Mouse (Mus musculus): ENCODE results near the gene Desi1. TPM values are rescaled to one million over a fixed set of nuclear protein-coding genes. Genes with fewer than 3 reads are reported as not detected.
A peak's percentile ranks its signal among the peaks of the same experiment; 100 is the strongest.

Gene Desi1
- polyA plus RNA-seq, 1 experiment from 2014 or later, result 27.5 TPM

- H3K9me3 ChIP-seq, result no peaks in the 10 kb centered on the region
- no peak overlapping the region for H3K4me3 ChIP-seq
- DNase-seq (ENCODE audit: low spot score), result no peak
- 96% methylated on average over 7 of the region's 7 CpGs for WGBS
- H3K36me3 ChIP-seq, result peaks cover 34% of the 10 kb centered on the region
- no peak overlapping the region for H3K27ac ChIP-seq
- H3K27me3 ChIP-seq (ENCODE audit: insufficient read depth, poor library complexity, severe bottlenecking), result peaks cover 3% of the 10 kb centered on the region; the same call in 1 of the 2 replicates
- H3K4me1 ChIP-seq, result peaks cover 13% of the 10 kb centered on the region
These were observed 10.6 kb upstream of the Desi1 start for GRCm38 (mm10) chr15:82044166-82044784.

DNA sequence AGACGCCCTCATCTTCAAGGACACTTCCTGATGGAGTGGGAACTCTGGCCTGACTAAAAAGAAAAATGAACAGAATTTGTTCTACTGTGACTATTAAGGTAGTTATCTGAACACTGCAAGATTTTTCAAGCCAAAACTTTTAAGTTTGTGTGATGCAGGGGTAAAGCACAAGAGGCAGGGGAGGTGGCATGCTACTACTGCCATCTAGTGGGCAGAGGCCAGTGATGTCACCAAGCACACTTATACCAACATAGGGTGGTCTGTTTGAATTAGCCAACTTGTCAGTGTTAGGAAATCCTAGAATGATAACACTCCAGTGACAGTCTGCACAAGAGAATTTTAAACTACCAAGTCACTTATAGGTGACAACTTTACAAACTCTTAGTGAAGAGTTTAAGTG, 7.0 kb upstream of the Desi1 start:
- Histone ChIP-seq H3K27ac (no peak overlapping the region), H3K4me3 (no peak overlapping the region), H3K4me1 (peaks cover 4% of the 10 kb centered on the region; the same call in 1 of the 2 replicates), H3K36me3 (peaks cover 67% of the 10 kb centered on the region), H3K27me3 (ENCODE audit: insufficient read depth, poor library complexity, severe bottlenecking) (no peaks in the 10 kb centered on the region), H3K9me3 (no peaks in the 10 kb centered on the region)
- 93% methylated on average over 1 of the region's 1 CpGs for WGBS
- DNase-seq (ENCODE audit: low spot score), result no peak

DNA sequence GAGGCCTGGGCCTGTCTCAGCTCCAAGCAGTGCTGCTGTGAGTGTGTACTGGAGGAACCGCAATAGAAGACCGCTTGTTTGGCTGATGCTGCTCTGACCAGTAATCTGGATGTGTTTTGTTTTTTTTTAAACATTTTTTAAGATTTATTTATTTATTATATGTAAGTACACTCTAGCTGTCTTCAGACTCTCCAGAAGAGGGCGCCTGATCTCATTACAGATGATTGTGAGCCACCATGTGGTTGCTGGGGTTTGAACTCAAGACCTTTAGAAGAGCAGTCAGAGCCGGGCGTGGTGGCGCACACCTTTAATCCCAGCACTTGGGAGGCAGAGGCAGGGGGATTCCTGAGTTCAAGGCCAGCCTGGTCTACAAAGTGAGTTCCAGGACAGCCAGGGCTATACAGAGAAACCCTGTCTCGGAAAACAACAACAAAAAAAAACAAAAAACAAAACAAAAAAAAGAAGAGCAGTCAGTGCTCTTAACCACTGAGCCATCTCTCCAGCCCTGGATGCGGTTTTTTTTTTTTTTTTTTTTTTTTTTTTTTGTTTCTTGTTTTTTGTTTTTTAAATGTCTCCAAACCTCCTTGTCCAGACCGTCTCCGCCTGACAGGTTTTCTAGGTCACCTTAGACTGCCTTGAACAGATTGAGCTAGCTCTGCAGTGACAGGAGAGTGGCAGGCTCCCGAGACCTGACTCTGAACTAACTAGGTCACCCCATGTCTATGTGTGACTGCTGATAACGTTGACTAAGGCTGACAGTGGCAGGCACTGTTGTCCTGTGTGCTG, 2.4 kb upstream of the Desi1 start:
- H3K27me3 ChIP-seq (ENCODE audit: insufficient read depth, poor library complexity, severe bottlenecking), result no peaks in the 10 kb centered on the region
- H3K4me3 ChIP-seq, result no peak overlapping the region
- H3K27ac ChIP-seq, result no peak overlapping the region
- H3K36me3 ChIP-seq, result peaks cover 84% of the 10 kb centered on the region
- 76% methylated on average over 12 of the region's 12 CpGs for WGBS
- no peaks in the 10 kb centered on the region for H3K9me3 ChIP-seq
- DNase-seq (ENCODE audit: low spot score), result no peak
- no peaks in the 10 kb centered on the region for H3K4me1 ChIP-seq

DNA sequence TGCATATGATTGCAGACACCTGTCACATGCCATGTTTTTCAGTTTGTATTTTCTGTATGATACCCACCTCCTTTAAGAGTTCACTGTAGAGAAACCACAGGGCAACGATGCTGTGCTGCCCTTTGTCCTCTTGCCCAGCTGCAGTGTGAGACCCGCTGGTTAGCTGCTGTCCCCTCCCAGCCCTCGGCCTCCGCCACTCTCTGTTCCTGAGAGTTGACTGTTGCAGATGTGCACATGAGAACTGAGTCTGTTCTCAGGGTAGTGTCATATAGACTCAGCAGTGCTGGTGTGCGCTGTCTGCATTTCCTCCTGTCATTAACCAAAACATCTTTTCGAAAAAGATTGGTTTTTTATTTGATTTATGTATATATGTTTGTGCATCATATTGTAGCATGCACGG, 1.3 kb downstream of the Desi1 start:
- H3K36me3 ChIP-seq, result peaks cover 83% of the 10 kb centered on the region
- no peak overlapping the region for H3K27ac ChIP-seq

DNA sequence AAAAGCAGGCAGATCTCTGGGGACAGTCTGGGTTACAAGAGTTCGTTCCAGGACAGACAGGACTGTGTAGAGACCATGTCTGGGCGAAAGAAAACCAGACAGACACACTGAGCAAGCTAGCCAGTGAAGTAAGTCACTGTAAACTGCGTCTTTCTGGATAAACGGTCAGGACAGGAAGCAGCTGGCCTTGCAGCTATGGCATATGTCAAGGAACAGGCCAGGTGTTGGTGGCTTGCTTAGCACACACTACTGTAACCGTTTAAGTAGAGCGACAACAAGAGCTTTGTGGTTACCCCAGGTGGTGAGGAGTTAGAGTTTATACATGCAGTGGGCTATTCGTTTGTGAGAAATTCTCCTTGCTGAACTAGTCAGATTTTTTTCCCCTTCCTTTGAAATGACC, 5.9 kb downstream of the Desi1 start:
- Histone ChIP-seq H3K27me3 (ENCODE audit: insufficient read depth, poor library complexity, severe bottlenecking) (no peaks in the 10 kb centered on the region), H3K9me3 (no peaks in the 10 kb centered on the region), H3K4me3 (no peak overlapping the region), H3K36me3 (peaks cover 97% of the 10 kb centered on the region), H3K27ac (no peak overlapping the region), H3K4me1 (no peaks in the 10 kb centered on the region)
- no peak for DNase-seq (ENCODE audit: low spot score)
- 86% methylated on average over 7 of the region's 7 CpGs for WGBS

More for the DNA sequence above, 1.3 kb downstream of the Desi1 start:
- no peaks in the 10 kb centered on the region for H3K27me3 ChIP-seq (ENCODE audit: insufficient read depth, poor library complexity, severe bottlenecking)
- H3K4me3 ChIP-seq, result no peak overlapping the region
- no peaks in the 10 kb centered on the region for H3K9me3 ChIP-seq
- WGBS, result 88% methylated on average over 7 of the region's 7 CpGs
- no peak for DNase-seq (ENCODE audit: low spot score)
- no peaks in the 10 kb centered on the region for H3K4me1 ChIP-seq

- Histone ChIP-seq H3K4me1 (no peaks in the 10 kb centered on the region), H3K36me3 (peaks cover 98% of the 10 kb centered on the region), H3K4me3 (no peak overlapping the region), H3K27me3 (ENCODE audit: insufficient read depth, poor library complexity, severe bottlenecking) (no peaks in the 10 kb centered on the region), H3K27ac (no peak overlapping the region), H3K9me3 (no peaks in the 10 kb centered on the region)
- DNase-seq (ENCODE audit: low spot score), result no peak
- 92% methylated on average over 7 of the region's 7 CpGs for WGBS
These were observed 6.4 kb downstream of the Desi1 start for GRCm38 (mm10) chr15:82027276-82027675.

- Histone ChIP-seq H3K4me3 (no peak overlapping the region), H3K4me1 (peaks cover 5% of the 10 kb centered on the region; the same call in 1 of the 2 replicates), H3K27me3 (ENCODE audit: insufficient read depth, poor library complexity, severe bottlenecking) (no peaks in the 10 kb centered on the region), H3K27ac (no peak overlapping the region), H3K36me3 (peaks cover 95% of the 10 kb centered on the region), H3K9me3 (no peaks in the 10 kb centered on the region)
- DNase-seq (ENCODE audit: low spot score), result no peak
- WGBS, result 88% methylated on average over 6 of the region's 6 CpGs
These were observed 9.6 kb downstream of the Desi1 start for GRCm38 (mm10) chr15:82023965-82024635.

- Histone ChIP-seq H3K27ac (no peak overlapping the region), H3K4me3 (no peak overlapping the region), H3K36me3 (peaks cover 85% of the 10 kb centered on the region), H3K9me3 (no peaks in the 10 kb centered on the region), H3K4me1 (peaks cover 7% of the 10 kb centered on the region; the same call in 1 of the 2 replicates), H3K27me3 (ENCODE audit: insufficient read depth, poor library complexity, severe bottlenecking) (no peaks in the 10 kb centered on the region)
- DNase-seq (ENCODE audit: low spot score), result no peak
- 86% methylated on average over 13 of the region's 13 CpGs for WGBS
These were observed 11.1 kb downstream of the Desi1 start for GRCm38 (mm10) chr15:82022535-82023088.

GRCm38 (mm10) chr15:82019288-82019687, 14.4 kb downstream of the Desi1 start:
- Histone ChIP-seq H3K27me3 (ENCODE audit: insufficient read depth, poor library complexity, severe bottlenecking) (no peaks in the 10 kb centered on the region), H3K36me3 (peaks cover 52% of the 10 kb centered on the region), H3K4me1 (peaks cover 25% of the 10 kb centered on the region), H3K27ac (no peak overlapping the region), H3K4me3 (no peak overlapping the region), H3K9me3 (no peaks in the 10 kb centered on the region)
- no peak for DNase-seq (ENCODE audit: low spot score)
- 54% methylated on average over 3 of the region's 3 CpGs for WGBS

DNA sequence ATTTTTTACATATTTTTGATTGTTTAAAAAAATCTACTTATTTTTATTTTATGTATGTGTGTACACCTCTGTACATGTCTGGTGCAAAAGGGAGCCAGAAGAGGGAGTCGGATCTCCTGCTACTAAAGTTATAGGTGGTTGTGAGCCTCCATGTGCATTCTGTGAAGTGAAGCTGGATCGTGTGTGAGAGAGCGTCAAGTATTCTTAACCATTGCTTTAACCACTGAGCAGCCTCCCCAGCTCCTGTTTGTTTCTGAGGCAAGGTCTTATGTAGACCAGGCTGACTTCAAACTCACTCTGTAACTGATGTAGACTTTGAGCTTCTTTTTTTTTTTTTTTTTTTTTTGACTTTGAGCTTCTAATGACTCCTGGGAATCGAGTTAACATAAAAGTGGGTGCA, 16.2 kb downstream of the Desi1 start:
- Histone ChIP-seq H3K27me3 (ENCODE audit: insufficient read depth, poor library complexity, severe bottlenecking) (no peaks in the 10 kb centered on the region), H3K36me3 (peaks cover 34% of the 10 kb centered on the region), H3K4me3 (no peak overlapping the region; the same call in 1 of the 2 replicates), H3K9me3 (no peaks in the 10 kb centered on the region), H3K27ac (no peak overlapping the region), H3K4me1 (peaks cover 29% of the 10 kb centered on the region)
- no peak for DNase-seq (ENCODE audit: low spot score)
- WGBS, result 80% methylated on average over 4 of the region's 4 CpGs

DNA sequence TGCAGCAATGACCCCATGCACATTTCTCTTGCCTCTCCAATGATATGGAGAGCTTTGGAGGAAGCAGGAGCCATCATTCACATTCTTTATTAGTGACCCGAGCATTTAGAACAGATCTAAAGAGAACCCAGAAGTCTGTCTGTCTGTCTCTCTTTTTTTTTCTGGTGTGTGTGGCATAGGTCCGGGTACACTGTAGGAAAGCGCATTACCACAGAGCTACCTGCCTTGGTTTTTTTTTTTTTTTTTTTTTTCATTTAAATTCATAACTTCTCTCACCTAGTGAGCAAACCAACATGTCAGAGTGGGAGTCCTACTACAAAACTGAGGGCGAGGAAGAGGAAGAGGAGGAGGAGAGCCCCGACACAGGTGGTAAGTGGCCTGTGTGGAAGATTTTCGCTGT, 16.8 kb downstream of the Desi1 start:
- 27% methylated on average over 6 of the region's 6 CpGs for WGBS
- Histone ChIP-seq H3K27me3 (ENCODE audit: insufficient read depth, poor library complexity, severe bottlenecking) (no peaks in the 10 kb centered on the region), H3K36me3 (peaks cover 32% of the 10 kb centered on the region), H3K9me3 (no peaks in the 10 kb centered on the region), H3K27ac (peak overlapping the region; percentile 90), H3K4me1 (peaks cover 29% of the 10 kb centered on the region), H3K4me3 (peak overlapping the region; percentile 80)
- no peak for DNase-seq (ENCODE audit: low spot score)

DNA sequence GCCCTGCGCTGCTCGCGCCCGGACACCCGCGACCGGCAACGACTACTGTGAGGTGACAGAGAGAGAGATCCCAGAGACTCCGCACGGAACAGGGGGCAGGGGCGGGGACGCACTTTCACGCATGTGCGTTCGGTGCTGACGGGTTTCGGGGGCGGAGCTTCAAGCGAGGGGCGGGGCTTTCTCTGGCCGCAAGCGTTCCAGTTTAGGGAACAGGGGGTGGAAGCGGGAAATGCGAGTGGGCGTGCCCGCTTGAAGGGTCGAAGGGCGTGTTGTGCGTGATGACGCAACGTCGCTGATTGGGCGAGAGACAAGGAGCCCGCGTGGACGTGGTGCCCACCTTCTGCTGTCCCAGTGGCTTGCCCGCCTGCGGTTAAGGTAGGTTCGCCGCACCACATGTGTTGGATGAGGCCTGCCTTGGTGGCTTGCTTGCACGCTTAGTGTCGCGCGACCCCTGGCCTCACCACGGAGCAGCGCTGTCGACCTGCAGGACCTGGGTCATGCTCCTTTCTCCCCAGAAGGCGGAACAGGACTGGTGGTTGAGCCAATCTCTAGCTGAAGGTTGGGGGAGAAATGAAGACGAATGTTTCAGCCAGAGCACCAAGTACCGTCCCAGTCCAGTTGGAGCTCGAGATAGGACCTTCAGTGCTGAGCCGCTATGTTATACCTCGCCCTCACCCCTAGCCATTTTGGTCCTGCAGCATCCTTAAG, 17.4 kb downstream of the Desi1 start:
- peak overlapping the region; percentile 90 for H3K27ac ChIP-seq
- H3K4me1 ChIP-seq, result peaks cover 29% of the 10 kb centered on the region
- H3K36me3 ChIP-seq, result peaks cover 27% of the 10 kb centered on the region
- H3K27me3 ChIP-seq (ENCODE audit: insufficient read depth, poor library complexity, severe bottlenecking), result no peaks in the 10 kb centered on the region
- H3K4me3 ChIP-seq, result peak overlapping the region; percentile 80
- peak; percentile 100 for DNase-seq (ENCODE audit: low spot score)
- under 1% methylated on average over 53 of the region's 53 CpGs for WGBS
- H3K9me3 ChIP-seq, result no peaks in the 10 kb centered on the region
